Mouse (Mus musculus) forebrain, postnatal 0 days (tissue): ENCODE measurements at regions not wholly inside any gene's neighbourhood (a gene's known extent, or its start where the extent isn't known, plus 50 kb on each side); places are given as distances from the start of the nearest gene placed in this dataset.

Experiments
- ATAC-seq: fragments of 200-750 bp; cut with Nextera tagmentation; 2 replicates; pipeline ENCODE4 v1.8.0; 2017; ENCODE audit warnings: mild to moderate bottlenecking, moderate library complexity
- DNase-seq: peaks from one replicate; pipeline ENCODE4 v3.0.0-alpha.2; 2015
- H3K27ac ChIP-seq: fragments of 300-500 bp; sonication (generic); 2 replicates; pipeline ENCODE4 v1.5.1; 2014; ENCODE audit warnings: low read depth, mild to moderate bottlenecking, antibody characterized with exemption, low read length, moderate library complexity, mixed read lengths
- H3K27me3 ChIP-seq: fragments of 300-500 bp; sonication (generic); 2 replicates; pipeline ENCODE4 v1.6.1; 2014; ENCODE audit warnings: mild to moderate bottlenecking, low read length, mixed read lengths; ENCODE audit not compliant: insufficient read depth
- H3K36me3 ChIP-seq: fragments of 300-500 bp; sonication (generic); 2 replicates; pipeline ENCODE4 v1.6.1; 2014; ENCODE audit warnings: mild to moderate bottlenecking, moderate library complexity; ENCODE audit not compliant: insufficient read depth
- H3K4me1 ChIP-seq: fragments of 300-500 bp; sonication (generic); 2 replicates; pipeline ENCODE4 v1.6.1; 2014; ENCODE audit warnings: antibody characterized with exemption; ENCODE audit not compliant: insufficient read depth
- H3K4me2 ChIP-seq: fragments of 300-500 bp; sonication (generic); 2 replicates; pipeline ENCODE4 v1.6.1; 2014; ENCODE audit warnings: low read depth, mild to moderate bottlenecking, moderate library complexity
- H3K4me3 ChIP-seq: fragments of 300-500 bp; sonication (generic); 2 replicates; pipeline ENCODE4 v1.5.1; 2014; ENCODE audit warnings: low read depth, low read length, mixed read lengths
- H3K9ac ChIP-seq: fragments of 300-500 bp; sonication (generic); 2 replicates; pipeline ENCODE4 v1.6.1; 2014; ENCODE audit warnings: mild to moderate bottlenecking
- H3K9me3 ChIP-seq: fragments of 300-500 bp; sonication (generic); 2 replicates; pipeline ENCODE4 v1.6.1; 2016; ENCODE audit warnings: low read length
- CTCF ChIP-seq: sonication (generic); IDR thresholded peaks from 2 replicates; pipeline ENCODE4 v1.5.1; 2016; ENCODE audit warnings: antibody characterized with exemption, control low read depth, low read depth
- WGBS: fragments of 180-500 bp; shearing (Covaris S2); extraction: QIAGEN DNeasy Blood & Tissue Kit; methylation state at CpG from one replicate; pipeline ENCODE4 v1.1.7; 2014; 5-methylcytosine and 5-hydroxymethylcytosine counted together

DNA sequence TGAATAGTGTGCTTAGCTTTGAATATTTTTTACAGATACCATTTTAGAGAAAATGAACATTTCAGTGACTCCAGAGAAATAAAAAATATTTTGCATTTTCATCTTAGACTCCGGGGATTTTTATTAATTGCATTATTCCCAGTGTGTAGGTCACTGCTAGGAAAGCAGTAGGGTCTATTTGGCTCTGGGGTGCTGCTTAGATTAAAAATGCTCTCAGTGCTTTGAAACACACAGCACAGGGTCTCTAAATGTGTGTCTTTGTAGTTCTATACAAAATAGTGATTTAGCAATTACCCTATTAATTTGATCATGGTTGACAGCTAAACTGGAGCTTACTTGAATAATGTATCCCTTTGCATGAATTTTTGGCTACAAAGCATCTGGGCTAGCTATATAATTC is 750.0 kb downstream of the Nxph1 start:
- Histone ChIP-seq H3K4me3 (no peak overlapping the region), H3K9me3 (no peaks in the 10 kb centered on the region), H3K4me2 (no peak overlapping the region), H3K27me3 (no peaks in the 10 kb centered on the region), H3K4me1 (no peaks in the 10 kb centered on the region), H3K36me3 (no peaks in the 10 kb centered on the region), H3K9ac (no peak overlapping the region), H3K27ac (no peak overlapping the region)
- no peak for ATAC-seq
- TF ChIP-seq CTCF = no peak
- no peak for DNase-seq
- 21% methylated on average over 1 of the region's 1 CpGs for WGBS
